Mouse (Mus musculus): ENCODE data around the gene Sox30. TPM values are rescaled to one million over a fixed set of nuclear protein-coding genes. Genes with fewer than 3 reads are reported as not detected.

The Sox30 gene
- polyA plus RNA-seq, 1 experiment, result not detected

DNA sequence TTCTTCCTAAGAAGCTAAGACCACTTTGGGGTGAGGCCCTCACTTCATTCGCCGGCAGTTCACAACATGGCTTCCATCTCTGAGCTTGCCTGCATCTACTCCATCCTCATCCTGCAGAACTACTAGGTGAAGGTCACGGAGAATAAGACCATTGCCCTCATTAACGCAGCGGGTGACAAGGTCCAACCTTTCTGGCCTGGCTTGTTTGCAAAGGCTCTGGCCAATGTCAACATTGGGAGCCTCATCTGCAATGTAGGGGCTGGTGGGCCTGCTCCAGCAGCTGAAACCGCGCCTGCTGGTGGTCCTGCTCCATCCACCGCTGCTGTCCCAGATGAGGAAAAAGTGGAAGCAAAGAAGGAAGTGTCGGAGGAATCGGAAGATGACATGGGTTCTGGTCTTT is 56.3 kb downstream of the Sox30 start:
- no peak overlapping the region for H3K4me2 ChIP-seq (ENCODE audit: low read depth)
- H3K79me2 ChIP-seq (ENCODE audit: control insufficient read depth, insufficient read depth), result no peaks in the 10 kb centered on the region
- no peaks in the 10 kb centered on the region for H3K27me3 ChIP-seq (ENCODE audit: control insufficient read depth, insufficient read depth, insufficient read length)
- no peaks in the 10 kb centered on the region for H3K36me3 ChIP-seq (ENCODE audit: control insufficient read depth, insufficient read depth)
- H3K4me3 ChIP-seq, result no peak overlapping the region
- H3ac ChIP-seq (ENCODE audit: control insufficient read depth, insufficient read length), result no peak overlapping the region
- no peak for TF ChIP-seq REST (IDR thresholded peaks at IDR 0.05; ENCODE audit: insufficient read depth, insufficient read length)
- TF ChIP-seq E2F4 (IDR thresholded peaks at IDR 0.05; ENCODE audit: insufficient read depth), result no peak

- no peak overlapping the region for H3K4me3 ChIP-seq
- TF ChIP-seq E2F4 (IDR thresholded peaks at IDR 0.05; ENCODE audit: insufficient read depth), result no peak
- no peaks in the 10 kb centered on the region for H3K79me2 ChIP-seq (ENCODE audit: control insufficient read depth, insufficient read depth)
- H3K27me3 ChIP-seq (ENCODE audit: control insufficient read depth, insufficient read depth, insufficient read length), result no peaks in the 10 kb centered on the region
- H3ac ChIP-seq (ENCODE audit: control insufficient read depth, insufficient read length), result no peak overlapping the region
- H3K36me3 ChIP-seq (ENCODE audit: control insufficient read depth, insufficient read depth), result no peaks in the 10 kb centered on the region
- H3K4me2 ChIP-seq (ENCODE audit: low read depth), result no peak overlapping the region
Measured at GRCm38 (mm10) chr11:46038901-46039300, 58.8 kb downstream of the Sox30 start.

DNA sequence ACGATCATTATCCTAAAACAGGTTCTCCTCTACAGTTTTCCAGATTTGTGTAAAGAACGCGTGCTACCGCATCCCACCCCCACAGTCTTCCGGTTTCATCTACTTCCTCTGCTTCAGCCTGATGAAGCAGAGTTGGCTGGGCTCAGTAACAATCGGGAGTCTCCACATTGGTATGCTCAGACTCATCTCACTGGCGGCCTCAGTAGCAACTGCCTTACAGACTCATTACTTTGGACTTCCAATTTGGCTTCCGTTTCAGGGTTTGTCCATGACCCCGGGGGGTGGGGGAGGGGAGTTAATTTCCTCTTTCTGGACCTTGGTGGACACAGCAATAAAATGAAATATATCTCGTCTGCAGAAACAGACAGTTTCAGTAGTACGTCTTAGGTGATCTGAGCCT is 59.2 kb downstream of the Sox30 start:
- Histone ChIP-seq H3ac (ENCODE audit: control insufficient read depth, insufficient read length) (no peak overlapping the region), H3K4me2 (ENCODE audit: low read depth) (no peak overlapping the region), H3K27me3 (ENCODE audit: control insufficient read depth, insufficient read depth, insufficient read length) (no peaks in the 10 kb centered on the region), H3K79me2 (ENCODE audit: control insufficient read depth, insufficient read depth) (no peaks in the 10 kb centered on the region), H3K4me3 (no peak overlapping the region), H3K36me3 (ENCODE audit: control insufficient read depth, insufficient read depth) (no peaks in the 10 kb centered on the region)
- no peak for TF ChIP-seq TCF3 (IDR thresholded peaks at IDR 0.05; ENCODE audit: insufficient read length, low read depth)
- no peak for TF ChIP-seq REST (IDR thresholded peaks at IDR 0.05; ENCODE audit: insufficient read depth, insufficient read length)
- TF ChIP-seq USF1 (IDR thresholded peaks at IDR 0.05; ENCODE audit: low read depth), result no peak
- TF ChIP-seq CEBPB (IDR thresholded peaks at IDR 0.05; ENCODE audit: insufficient read depth, poor library complexity, severe bottlenecking), result no peak
- TF ChIP-seq SRF (IDR thresholded peaks at IDR 0.05; ENCODE audit: control insufficient read depth, insufficient read length, low read depth), result no peak
- no peak for TF ChIP-seq E2F4 (IDR thresholded peaks at IDR 0.05; ENCODE audit: insufficient read depth)
- no peak for TF ChIP-seq MYOD1 (IDR thresholded peaks at IDR 0.05; ENCODE audit: control insufficient read depth in 1 of 3, insufficient read length in 2 of 3, low read depth in 2 of 3)
- TF ChIP-seq POLR2AphosphoS2 (IDR thresholded peaks at IDR 0.05; ENCODE audit: insufficient read length, low read depth), result no peak
- TF ChIP-seq POLR2A (IDR thresholded peaks at IDR 0.05; ENCODE audit: insufficient read length, low read depth), result no peak
- no peak for TF ChIP-seq MYOG (IDR thresholded peaks at IDR 0.05; ENCODE audit: control insufficient read depth in 1 of 3, insufficient read depth in 1 of 3, insufficient read length in 2 of 3, low read depth in 2 of 3)
- no peak for TF ChIP-seq MAX (IDR thresholded peaks at IDR 0.05; ENCODE audit: low read depth)
- no peak for TF ChIP-seq TCF12 (IDR thresholded peaks at IDR 0.05; ENCODE audit: insufficient read depth, poor library complexity, severe bottlenecking)

- H3K4me3 ChIP-seq, result no peak overlapping the region
- no peaks in the 10 kb centered on the region for H3K36me3 ChIP-seq (ENCODE audit: control insufficient read depth, insufficient read depth)
- no peak overlapping the region for H3K4me2 ChIP-seq (ENCODE audit: low read depth)
- H3ac ChIP-seq (ENCODE audit: control insufficient read depth, insufficient read length), result no peak overlapping the region
- H3K79me2 ChIP-seq (ENCODE audit: control insufficient read depth, insufficient read depth), result no peaks in the 10 kb centered on the region
- H3K27me3 ChIP-seq (ENCODE audit: control insufficient read depth, insufficient read depth, insufficient read length), result no peaks in the 10 kb centered on the region
- TF ChIP-seq MYOD1 (IDR thresholded peaks at IDR 0.05; ENCODE audit: control insufficient read depth in 1 of 3, insufficient read length in 2 of 3, low read depth in 2 of 3), result no peak
- TF ChIP-seq USF1 (IDR thresholded peaks at IDR 0.05; ENCODE audit: low read depth), result no peak
- TF ChIP-seq MAX (IDR thresholded peaks at IDR 0.05; ENCODE audit: low read depth), result no peak
- no peak for TF ChIP-seq POLR2A (IDR thresholded peaks at IDR 0.05; ENCODE audit: insufficient read length, low read depth)
- TF ChIP-seq SRF (IDR thresholded peaks at IDR 0.05; ENCODE audit: control insufficient read depth, insufficient read length, low read depth), result no peak
- TF ChIP-seq POLR2AphosphoS2 (IDR thresholded peaks at IDR 0.05; ENCODE audit: insufficient read length, low read depth), result no peak
- TF ChIP-seq REST (IDR thresholded peaks at IDR 0.05; ENCODE audit: insufficient read depth, insufficient read length), result no peak
- no peak for TF ChIP-seq E2F4 (IDR thresholded peaks at IDR 0.05; ENCODE audit: insufficient read depth)
- TF ChIP-seq TCF12 (IDR thresholded peaks at IDR 0.05; ENCODE audit: insufficient read depth, poor library complexity, severe bottlenecking), result no peak
- no peak for TF ChIP-seq CEBPB (IDR thresholded peaks at IDR 0.05; ENCODE audit: insufficient read depth, poor library complexity, severe bottlenecking)
- TF ChIP-seq MYOG (IDR thresholded peaks at IDR 0.05; ENCODE audit: control insufficient read depth in 1 of 3, insufficient read depth in 1 of 3, insufficient read length in 2 of 3, low read depth in 2 of 3), result no peak
- TF ChIP-seq TCF3 (IDR thresholded peaks at IDR 0.05; ENCODE audit: insufficient read length, low read depth), result no peak
Measured at GRCm38 (mm10) chr11:46040841-46041556, 60.9 kb downstream of the Sox30 start.

DNA sequence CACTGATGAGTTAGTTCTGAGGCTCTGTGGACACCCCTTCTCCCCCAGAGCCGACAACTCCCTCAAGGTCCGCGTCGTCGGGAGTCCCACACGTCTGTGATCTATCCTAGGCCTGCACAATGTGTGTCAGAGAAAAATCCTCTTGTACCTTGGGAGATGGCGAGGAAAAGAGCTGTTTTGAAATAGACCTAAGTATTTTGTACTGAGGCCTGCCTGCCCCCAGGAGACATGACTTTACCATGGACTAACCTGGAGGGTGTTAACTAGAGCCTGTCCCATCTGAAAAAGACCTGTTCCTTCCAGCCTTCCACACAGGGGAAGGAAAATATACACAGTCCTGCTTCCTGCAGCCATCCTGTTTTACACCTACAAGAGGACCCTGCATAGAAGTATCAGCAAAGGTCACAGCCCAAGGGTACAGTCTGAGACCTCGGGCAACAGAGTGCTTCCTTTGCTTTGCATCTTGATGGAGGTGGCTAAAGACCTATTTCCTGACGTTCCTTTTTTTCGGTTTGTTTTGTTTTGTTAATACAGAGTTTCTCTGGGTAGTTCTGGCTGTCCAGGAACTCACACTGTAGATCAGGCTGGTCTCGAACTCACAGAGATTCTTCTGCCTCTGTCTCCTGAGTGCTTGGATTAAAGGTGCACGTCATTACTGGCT is 61.6 kb downstream of the Sox30 start:
- no peaks in the 10 kb centered on the region for H3K36me3 ChIP-seq (ENCODE audit: control insufficient read depth, insufficient read depth)
- H3K27me3 ChIP-seq (ENCODE audit: control insufficient read depth, insufficient read depth, insufficient read length), result no peaks in the 10 kb centered on the region
- no peaks in the 10 kb centered on the region for H3K79me2 ChIP-seq (ENCODE audit: control insufficient read depth, insufficient read depth)
- no peak overlapping the region for H3K4me3 ChIP-seq
- TF ChIP-seq TCF3 (IDR thresholded peaks at IDR 0.05; ENCODE audit: insufficient read length, low read depth) (no peak), MYOG (IDR thresholded peaks at IDR 0.05; ENCODE audit: control insufficient read depth in 1 of 3, insufficient read depth in 1 of 3, insufficient read length in 2 of 3, low read depth in 2 of 3) (no peak), MYOD1 (IDR thresholded peaks at IDR 0.05; ENCODE audit: control insufficient read depth in 1 of 3, insufficient read length in 2 of 3, low read depth in 2 of 3) (no peak), TCF12 (IDR thresholded peaks at IDR 0.05; ENCODE audit: insufficient read depth, poor library complexity, severe bottlenecking) (no peak), POLR2A (IDR thresholded peaks at IDR 0.05; ENCODE audit: insufficient read length, low read depth) (no peak)
- H3K4me2 ChIP-seq (ENCODE audit: low read depth), result no peak overlapping the region
- H3ac ChIP-seq (ENCODE audit: control insufficient read depth, insufficient read length), result no peak overlapping the region

All from myocyte (in vitro differentiated cells).